Mouse (Mus musculus) heart, postnatal 0 days (tissue): ENCODE measurements around the gene Atf5.

ENCODE experiments used
- CTCF ChIP-seq: IDR thresholded peaks from 2 replicates; pipeline ENCODE4 v1.5.1; 2016; ENCODE audit warnings: antibody characterized with exemption, control low read depth, low read depth
- EP300 ChIP-seq: IDR thresholded peaks from 2 replicates; pipeline ENCODE4 v1.6.1; 2016; ENCODE audit warnings: antibody characterized with exemption, low read depth

DNA sequence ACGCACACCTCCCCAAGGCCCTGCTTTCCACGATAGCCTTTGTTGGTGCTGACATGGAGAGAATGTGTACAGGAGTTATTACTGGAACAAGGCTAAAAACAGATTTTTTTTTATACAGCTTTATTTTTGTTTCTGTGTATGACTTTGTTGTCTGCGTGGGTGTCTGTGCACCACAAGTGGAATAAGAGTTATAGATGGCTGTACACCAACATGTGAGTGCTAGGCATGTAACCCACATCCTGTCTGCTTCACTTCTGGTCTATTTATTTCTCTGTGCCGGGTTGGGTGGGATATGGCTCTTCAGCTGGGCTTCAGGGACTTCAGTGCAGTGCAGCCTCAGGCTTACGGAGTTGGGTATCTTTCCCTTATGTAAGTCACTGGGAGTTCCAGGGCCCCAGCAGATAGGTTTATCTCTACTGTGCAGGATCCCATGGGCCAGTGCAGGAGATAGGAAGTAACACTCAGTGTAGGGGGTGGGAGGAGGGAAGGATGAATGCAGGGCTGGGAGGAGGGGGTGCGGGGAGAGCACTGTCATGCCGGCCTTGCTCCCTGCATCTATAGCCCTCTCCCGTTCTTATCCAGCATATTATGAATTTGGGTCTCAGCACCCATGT is 43.8 kb downstream of the Atf5 start:
- TF ChIP-seq CTCF = no peak
- no peak for TF ChIP-seq EP300
